Mouse (Mus musculus) CH12.LX (cell line): Measurements from ENCODE around the gene Pus10. TPM values are rescaled to one million over a fixed set of nuclear protein-coding genes. Genes with fewer than 3 reads are reported as not detected.
A peak's percentile ranks its signal among the peaks of the same experiment; 100 is the strongest.

Source experiments
- DNase-seq: peaks from one replicate; pipeline ENCODE4 v3.0.0-alpha.2; 2013; ENCODE audit errors: extremely low read depth
- H3K27ac ChIP-seq: 2 replicates; pipeline ENCODE4 v1.5.1; 2012; ENCODE audit warnings: low read depth, mild to moderate bottlenecking, control low read depth, moderate library complexity; ENCODE audit not compliant: insufficient read depth
- H3K27me3 ChIP-seq: replicated peaks from 2 replicates; pipeline ENCODE3; 2012; ENCODE audit warnings: inconsistent platforms
- H3K36me3 ChIP-seq, 2 experiments: replicated peaks in 1 of 2; 2 replicates each; pipeline versions ENCODE3 to v1.6.1; 2012; ENCODE audit warnings: inconsistent platforms in 1 of 2, low read length in 1 of 2, mild to moderate bottlenecking in 1 of 2, mixed read lengths in 1 of 2, moderate library complexity in 1 of 2; ENCODE audit not compliant: control insufficient read depth in 1 of 2, insufficient read depth in 1 of 2
- H3K4me1 ChIP-seq, 2 experiments: 2 replicates each; pipeline ENCODE4 v1.6.1; 2012; ENCODE audit warnings: inconsistent platforms in 1 of 2, moderate library complexity in 1 of 2; ENCODE audit not compliant: insufficient read depth in 2 of 2, control insufficient read depth in 1 of 2
- H3K4me2 ChIP-seq: 2 replicates; pipeline ENCODE4 v1.6.1; 2012; ENCODE audit warnings: low read depth, mild to moderate bottlenecking, control low read depth; ENCODE audit not compliant: poor library complexity, insufficient read depth, severe bottlenecking
- H3K4me3 ChIP-seq, 3 experiments: fragments of 150-350 bp in 1 of 3; sonication (generic) in 1 of 3; replicated peaks in 1 of 3; 2 replicates each; pipeline versions ENCODE3 to v1.5.1; 2011 to 2012; ENCODE audit warnings: low read depth in 2 of 3, low read length in 2 of 3, mild to moderate bottlenecking in 2 of 3, moderate library complexity in 2 of 3, control low read depth in 1 of 3, improper control_type of control experiment in 1 of 3, inconsistent platforms in 1 of 3, mixed read lengths in 1 of 3; ENCODE audit not compliant: poor library complexity in 1 of 3
- H3K79me2 ChIP-seq: replicated peaks from 2 replicates; pipeline ENCODE4 v1.6.1; 2012; ENCODE audit warnings: mild to moderate bottlenecking, moderate library complexity; ENCODE audit not compliant: control insufficient read depth, poor library complexity, insufficient read depth, severe bottlenecking; ENCODE audit errors: extremely low read depth
- H3K9ac ChIP-seq: 2 replicates; pipeline ENCODE4 v1.6.1; 2012; ENCODE audit warnings: low read depth, mild to moderate bottlenecking, control low read depth, moderate library complexity; ENCODE audit not compliant: insufficient read depth
- H3K9me3 ChIP-seq: replicated peaks from 2 replicates; pipeline ENCODE3; 2012; ENCODE audit warnings: low read length, inconsistent platforms, mixed read lengths
- BHLHE40 ChIP-seq: IDR thresholded peaks from 2 replicates; pipeline ENCODE4 v1.6.1; 2011; ENCODE audit warnings: mild to moderate bottlenecking, low read depth, low read length, improper control_type of control experiment
- CHD1 ChIP-seq: IDR thresholded peaks from 2 replicates; pipeline ENCODE4 v1.6.1; 2012; ENCODE audit warnings: low read depth, low read length, improper control_type of control experiment, inconsistent platforms
- CHD2 ChIP-seq: IDR thresholded peaks from 2 replicates; pipeline ENCODE4 v1.6.1; 2011; ENCODE audit warnings: low read length, improper control_type of control experiment
- CTCF ChIP-seq, 2 experiments: IDR thresholded peaks in 1 of 2; conservative IDR thresholded peaks in 1 of 2; 2 replicates each; pipeline ENCODE4 v1.5.1; 2011 to 2012; ENCODE audit warnings: low read depth in 2 of 2, low read length in 2 of 2, improper control_type of control experiment in 1 of 2, inconsistent platforms in 1 of 2, mild to moderate bottlenecking in 1 of 2, moderate library complexity in 1 of 2
- E2F4 ChIP-seq: IDR thresholded peaks from 2 replicates; pipeline ENCODE4 v1.6.1; 2011; ENCODE audit warnings: low read depth, low read length, improper control_type of control experiment; ENCODE audit not compliant: insufficient replicate concordance
- ELF1 ChIP-seq: IDR thresholded peaks from 2 replicates; pipeline ENCODE4 v1.6.1; 2014; ENCODE audit warnings: low read depth, mild to moderate bottlenecking, inconsistent platforms, low read length, improper control_type of control experiment
- EP300 ChIP-seq: IDR thresholded peaks from 2 replicates; pipeline ENCODE4 v1.6.1; 2011; ENCODE audit warnings: low read length, improper control_type of control experiment
- ETS1 ChIP-seq: conservative IDR thresholded peaks from 2 replicates; pipeline ENCODE4 v1.6.1; 2012; ENCODE audit warnings: low read depth, mild to moderate bottlenecking, inconsistent platforms, low read length, improper control_type of control experiment, moderate library complexity
- GABPA ChIP-seq: IDR thresholded peaks from 2 replicates; pipeline ENCODE4 v1.6.1; 2012; ENCODE audit warnings: low read depth, low read length, improper control_type of control experiment, inconsistent platforms; ENCODE audit not compliant: insufficient replicate concordance
- HCFC1 ChIP-seq: IDR thresholded peaks from 2 replicates; pipeline ENCODE4 v1.6.1; 2012; ENCODE audit warnings: low read depth, mild to moderate bottlenecking, inconsistent platforms, low read length, improper control_type of control experiment
- IRF4 ChIP-seq: IDR thresholded peaks from 2 replicates; pipeline ENCODE4 v1.6.1; 2014; ENCODE audit warnings: low read depth, mild to moderate bottlenecking, inconsistent platforms, low read length, improper control_type of control experiment
- JUN ChIP-seq: IDR thresholded peaks from 2 replicates; pipeline ENCODE4 v1.6.1; 2011; ENCODE audit warnings: low read depth, mild to moderate bottlenecking, low read length, improper control_type of control experiment, moderate library complexity; ENCODE audit not compliant: insufficient read depth
- JUND ChIP-seq: conservative IDR thresholded peaks from 2 replicates; pipeline ENCODE4 v1.6.1; 2011; ENCODE audit warnings: low read depth, low read length, improper control_type of control experiment
- KAT2A ChIP-seq: IDR thresholded peaks from 2 replicates; pipeline ENCODE4 v1.6.1; 2012; ENCODE audit warnings: low read length, improper control_type of control experiment, inconsistent platforms; ENCODE audit not compliant: insufficient replicate concordance
- MAFK ChIP-seq: IDR thresholded peaks from 2 replicates; pipeline ENCODE4 v1.6.1; 2011; ENCODE audit warnings: low read length, improper control_type of control experiment; ENCODE audit not compliant: insufficient replicate concordance
- MAX ChIP-seq: IDR thresholded peaks from 2 replicates; pipeline ENCODE4 v1.6.1; 2011; ENCODE audit warnings: low read length, improper control_type of control experiment
- MAZ ChIP-seq: IDR thresholded peaks from 2 replicates; pipeline ENCODE4 v1.6.1; 2012; ENCODE audit warnings: low read depth, mild to moderate bottlenecking, inconsistent platforms, low read length, improper control_type of control experiment, moderate library complexity
- MEF2A ChIP-seq: IDR thresholded peaks from 2 replicates; pipeline ENCODE4 v1.6.1; 2014; ENCODE audit warnings: low read depth, mild to moderate bottlenecking, inconsistent platforms, low read length, improper control_type of control experiment, borderline replicate concordance
- MXI1 ChIP-seq: IDR thresholded peaks from 2 replicates; pipeline ENCODE4 v1.6.1; 2011; ENCODE audit warnings: mild to moderate bottlenecking, low read depth, low read length, improper control_type of control experiment
- MYC ChIP-seq: IDR thresholded peaks from 2 replicates; pipeline ENCODE4 v1.6.1; 2011; ENCODE audit warnings: low read depth, mild to moderate bottlenecking, improper control_type of control experiment, low read length
- NELFE ChIP-seq: IDR thresholded peaks from 2 replicates; pipeline ENCODE4 v1.6.1; 2011; ENCODE audit warnings: low read depth, low read length, improper control_type of control experiment
- NRF1 ChIP-seq: IDR thresholded peaks from 2 replicates; pipeline ENCODE4 v1.6.1; 2014; ENCODE audit warnings: low read depth, mild to moderate bottlenecking, inconsistent platforms, low read length, improper control_type of control experiment, moderate library complexity
- PAX5 ChIP-seq: IDR thresholded peaks from 2 replicates; pipeline ENCODE4 v1.6.1; 2012; ENCODE audit warnings: low read length, inconsistent platforms, mixed read lengths
- POLR2A ChIP-seq: IDR thresholded peaks from 2 replicates; pipeline ENCODE4 v1.6.1; 2011; ENCODE audit warnings: low read depth, mild to moderate bottlenecking, improper control_type of control experiment, low read length
- POLR2AphosphoS2 ChIP-seq: IDR thresholded peaks from 2 replicates; pipeline ENCODE4 v1.6.1; 2011; ENCODE audit warnings: low read depth, low read length, improper control_type of control experiment
- RAD21 ChIP-seq: IDR thresholded peaks from 2 replicates; pipeline ENCODE4 v1.6.1; 2011; ENCODE audit warnings: low read depth, mild to moderate bottlenecking, low read length, improper control_type of control experiment, moderate library complexity
- RCOR1 ChIP-seq: conservative IDR thresholded peaks from 2 replicates; pipeline ENCODE4 v1.6.1; 2012; ENCODE audit warnings: low read depth, mild to moderate bottlenecking, inconsistent platforms, low read length, improper control_type of control experiment
- SIN3A ChIP-seq: IDR thresholded peaks from 2 replicates; pipeline ENCODE4 v1.6.1; 2012; ENCODE audit warnings: low read length, improper control_type of control experiment, inconsistent platforms
- SMC3 ChIP-seq: IDR thresholded peaks from 2 replicates; pipeline ENCODE4 v1.6.1; 2011; ENCODE audit warnings: low read depth, low read length, improper control_type of control experiment
- TBP ChIP-seq: conservative IDR thresholded peaks from 2 replicates; pipeline ENCODE4 v1.6.1; 2011; ENCODE audit warnings: low read depth, low read length, improper control_type of control experiment
- TCF12 ChIP-seq: IDR thresholded peaks from 2 replicates; pipeline ENCODE4 v1.6.1; 2014; ENCODE audit warnings: low read depth, mild to moderate bottlenecking, inconsistent platforms, low read length, improper control_type of control experiment
- UBTF ChIP-seq: IDR thresholded peaks from 2 replicates; pipeline ENCODE4 v1.6.1; 2012; ENCODE audit warnings: low read depth, mild to moderate bottlenecking, inconsistent platforms, low read length, improper control_type of control experiment, moderate library complexity
- USF1 ChIP-seq: IDR thresholded peaks from 2 replicates; pipeline ENCODE4 v1.6.1; 2014; ENCODE audit warnings: low read depth, mild to moderate bottlenecking, inconsistent platforms, low read length, improper control_type of control experiment
- USF2 ChIP-seq: conservative IDR thresholded peaks from 2 replicates; pipeline ENCODE4 v1.6.1; 2011; ENCODE audit warnings: low read depth, low read length, improper control_type of control experiment
- ZC3H11A ChIP-seq: IDR thresholded peaks from 2 replicates; pipeline ENCODE4 v1.6.1; 2012; ENCODE audit warnings: low read depth, mild to moderate bottlenecking, inconsistent platforms, low read length, improper control_type of control experiment
- ZKSCAN1 ChIP-seq: IDR thresholded peaks from 2 replicates; pipeline ENCODE4 v1.6.1; 2012; ENCODE audit warnings: low read depth, inconsistent platforms, low read length, improper control_type of control experiment, borderline replicate concordance
- ZMIZ1 ChIP-seq: IDR thresholded peaks from 2 replicates; pipeline ENCODE4 v1.6.1; 2012; ENCODE audit warnings: low read depth, mild to moderate bottlenecking, inconsistent platforms, low read length, improper control_type of control experiment
- ZNF384 ChIP-seq: IDR thresholded peaks from 2 replicates; pipeline ENCODE4 v1.6.1; 2012; ENCODE audit warnings: low read depth, low read length, improper control_type of control experiment, inconsistent platforms
- dilution Hi-C: fragments of 300-500 bp; cut with MboI; formaldehyde crosslinking; loops from 2 replicates; pipeline ENCODE4 v1.14.3; 2020; ENCODE audit warnings: low sequenced_read_pairs; ENCODE audit not compliant: extremely low pct_unique_long_range_greater_than_20kb, extremely low pct_ligation_motif_present
- in situ Hi-C: fragments of 300-500 bp; cut with MboI; formaldehyde crosslinking; loops from 3 replicates; pipeline ENCODE4 v1.14.3; 2019; ENCODE audit warnings: low sequenced_read_pairs, low pct_ligation_motif_present, low pct_unique_long_range_greater_than_20kb, mixed read lengths
- polyA plus RNA-seq: library from polyadenylated mRNA; unstranded; fragments of >175 nt; gene quantifications from 2 replicates; pipeline ENCODE4 v1.2.1, GENCODE M21; 2012; ENCODE audit warnings: low read depth; ENCODE audit not compliant: insufficient read length
- total RNA-seq, 2 experiments: library from RNA; depleted of rRNA; stranded (reverse); fragments of 300-350 nt in 1 of 2; fragments of >200 nt in 1 of 2; gene quantifications; 2 replicates each; pipeline ENCODE4 v1.2.3; 2012 to 2014

Gene Pus10
- total and polyA plus RNA-seq, 3 experiments = 57.6 to 113 (median 92.3) TPM

GRCm38 (mm10) chr11:23762635-23763034 is 97.2 kb downstream of the Pus10 start:
- Histone ChIP-seq H3K4me1 (peaks cover 10 to 82% of the 10 kb centered on the region in 2 experiments), H3K36me3 (peaks cover 18 to 34% of the 10 kb centered on the region in 2 experiments), H3K9ac (peak overlapping the region; percentile 44; the same call in 1 of the 2 replicates), H3K27ac (peak overlapping the region; percentile 68; the same call in 1 of the 2 replicates), H3K9me3 (no peaks in the 10 kb centered on the region), H3K79me2 (peaks cover 76% of the 10 kb centered on the region), H3K27me3 (no peaks in the 10 kb centered on the region), H3K4me3 (peak overlapping the region in 1 of 3 experiments; percentile 5), H3K4me2 (peak overlapping the region; percentile 93; the same call in 1 of the 2 replicates)
- dilution Hi-C loops = no loop called here
- in situ Hi-C loops = no loop called here
- TF ChIP-seq UBTF = no peak
- TF ChIP-seq SIN3A = no peak
- TF ChIP-seq BHLHE40 = 0 out of 2 replicates have a peak, but pooled peaks have one; percentile 20
- TF ChIP-seq ZC3H11A = no peak
- TF ChIP-seq USF2 = no peak
- no peak for TF ChIP-seq HCFC1
- no peak for TF ChIP-seq KAT2A
- TF ChIP-seq RCOR1 = no peak
- peak; percentile 88 for TF ChIP-seq EP300
- peak; percentile 71 for TF ChIP-seq JUND
- no peak for TF ChIP-seq MAX
- TF ChIP-seq POLR2A = no peak
- TF ChIP-seq TBP = no peak
- TF ChIP-seq PAX5 = no peak
- TF ChIP-seq USF1 = no peak
- TF ChIP-seq JUN = peak; percentile 58; the same call in 1 of the 2 replicates
- no peak for TF ChIP-seq RAD21
- no peak; the same call in 1 of the 2 replicates for TF ChIP-seq CHD1
- TF ChIP-seq IRF4 = peak; percentile 64
- no peak for TF ChIP-seq CTCF (conservative IDR thresholded peaks at IDR 0.05 in 1 of 2, IDR thresholded peaks at IDR 0.05 in 1 of 2; ENCODE audit: low read depth in 2 of 2, low read length in 2 of 2)
- TF ChIP-seq NELFE = no peak
- TF ChIP-seq NRF1 = no peak
- TF ChIP-seq POLR2AphosphoS2 = no peak
- no peak; the same call in 1 of the 2 replicates for TF ChIP-seq MAZ
- no peak for TF ChIP-seq ZMIZ1
- no peak for TF ChIP-seq ZNF384
- no peak for TF ChIP-seq MAFK
- TF ChIP-seq TCF12 = 0 out of 2 replicates have a peak, but pooled peaks have one; percentile 27
- no peak for TF ChIP-seq GABPA
- TF ChIP-seq ZKSCAN1 = no peak
- no peak for TF ChIP-seq SMC3
- TF ChIP-seq MYC = peak; percentile 61; the same call in 1 of the 2 replicates
- 0 out of 2 replicates have a peak, but pooled peaks have one; percentile 33 for TF ChIP-seq ELF1
- 0 out of 2 replicates have a peak, but pooled peaks have one; percentile 48 for TF ChIP-seq CHD2
- 0 out of 2 replicates have a peak, but pooled peaks have one; percentile 21 for TF ChIP-seq E2F4
- TF ChIP-seq ETS1 = peak; percentile 45; the same call in 1 of the 2 replicates
- TF ChIP-seq MEF2A = peak; percentile 81; the same call in 1 of the 2 replicates
- no peak for TF ChIP-seq MXI1
- peak; percentile 53 for DNase-seq
